Mouse (Mus musculus) megakaryocyte, embryonic 14.5 days (primary cell): ENCODE measurements at regions not wholly inside any gene's neighbourhood (a gene's known extent, or its start where the extent isn't known, plus 50 kb on each side); places are given as distances from the start of the nearest gene placed in this dataset.
A peak's percentile ranks its signal among the peaks of the same experiment; 100 is the strongest.
"Not testable (repeated sequence)": the region's sequence is repeated elsewhere in the genome, so short reads cannot be mapped to it uniquely, and the experiment has no call there.

Experiments
- H3K27me3 ChIP-seq: replicated peaks from 2 replicates; pipeline ENCODE3; 2012; ENCODE audit warnings: inconsistent platforms
- H3K36me3 ChIP-seq: replicated peaks from 2 replicates; pipeline ENCODE3; 2012; ENCODE audit warnings: low read length, inconsistent platforms, mixed read lengths
- H3K4me1 ChIP-seq: 2 replicates; pipeline ENCODE4 v1.6.1; 2012; ENCODE audit warnings: inconsistent platforms
- H3K4me3 ChIP-seq: replicated peaks from 2 replicates; pipeline ENCODE3; 2012; ENCODE audit warnings: moderate library complexity, mild to moderate bottlenecking, inconsistent platforms
- H3K9me3 ChIP-seq: 2 replicates; pipeline ENCODE4 v1.6.1; 2012; ENCODE audit warnings: inconsistent platforms

GRCm38 (mm10) chr19:3083438-3083837, 199.3 kb upstream of the Mrpl21 start:
- H3K27me3 ChIP-seq, H3K4me1 ChIP-seq, H3K36me3 ChIP-seq, H3K9me3 ChIP-seq: not testable (repeated sequence)
- H3K4me3 ChIP-seq: peak overlapping the region; percentile 50

- not testable (repeated sequence) for H3K4me3 ChIP-seq, H3K4me1 ChIP-seq, H3K36me3 ChIP-seq, H3K9me3 ChIP-seq, H3K27me3 ChIP-seq
Observed at GRCm38 (mm10) chr19:3091771-3092170, 190.9 kb upstream of the Mrpl21 start.
